Mouse (Mus musculus): ENCODE measurements around the gene Zfp697. TPM values are rescaled to one million over a fixed set of nuclear protein-coding genes. Genes with fewer than 3 reads are reported as not detected.
A peak's percentile ranks its signal among the peaks of the same experiment; 100 is the strongest.
"Not testable (repeated sequence)": the region's sequence is repeated elsewhere in the genome, so short reads cannot be mapped to it uniquely, and the experiment has no call there.

Gene Zfp697
- polyA plus RNA-seq, 1 experiment from 2014 or later = 7.4 TPM

DNA sequence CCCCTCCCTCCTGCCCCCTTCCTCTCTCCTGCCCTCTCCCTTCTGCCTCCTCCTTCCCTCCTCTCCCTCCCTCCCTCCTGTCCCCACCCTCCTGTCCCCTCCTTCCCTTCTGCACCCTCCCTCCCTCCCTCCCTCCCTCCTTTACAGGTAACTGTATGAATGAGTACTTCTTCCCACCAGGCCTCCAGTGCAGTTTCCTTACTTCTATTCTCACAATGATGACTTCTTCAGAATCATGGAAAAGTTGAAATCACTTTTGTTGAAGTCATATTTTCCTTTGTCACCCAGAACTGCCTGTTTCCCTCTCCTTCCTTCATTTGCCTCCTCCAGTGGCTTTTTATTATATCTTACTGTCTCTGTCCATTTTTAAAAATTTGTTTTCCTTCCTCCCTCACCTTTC lies 231.7 kb downstream of the Zfp697 start:
- Histone ChIP-seq H3K36me3 (ENCODE audit: control insufficient read depth, insufficient read depth, low read length) (no peaks in the 10 kb centered on the region), H3K9ac (ENCODE audit: low read depth, low read length) (no peak overlapping the region), H3K4me2 (ENCODE audit: low read depth, low read length) (no peak overlapping the region), H3K4me3 (ENCODE audit: low read length) (no peak overlapping the region), H3K4me1 (ENCODE audit: control insufficient read depth, insufficient read depth, low read length) (no peaks in the 10 kb centered on the region), H3K27ac (ENCODE audit: low read length) (no peak overlapping the region), H3K27me3 (replicated peaks; ENCODE audit: control insufficient read depth, insufficient read depth, low read length) (no peaks in the 10 kb centered on the region), H3K9me3 (ENCODE audit: control insufficient read depth, low read length) (no peaks in the 10 kb centered on the region)
- ATAC-seq = no peak

DNA sequence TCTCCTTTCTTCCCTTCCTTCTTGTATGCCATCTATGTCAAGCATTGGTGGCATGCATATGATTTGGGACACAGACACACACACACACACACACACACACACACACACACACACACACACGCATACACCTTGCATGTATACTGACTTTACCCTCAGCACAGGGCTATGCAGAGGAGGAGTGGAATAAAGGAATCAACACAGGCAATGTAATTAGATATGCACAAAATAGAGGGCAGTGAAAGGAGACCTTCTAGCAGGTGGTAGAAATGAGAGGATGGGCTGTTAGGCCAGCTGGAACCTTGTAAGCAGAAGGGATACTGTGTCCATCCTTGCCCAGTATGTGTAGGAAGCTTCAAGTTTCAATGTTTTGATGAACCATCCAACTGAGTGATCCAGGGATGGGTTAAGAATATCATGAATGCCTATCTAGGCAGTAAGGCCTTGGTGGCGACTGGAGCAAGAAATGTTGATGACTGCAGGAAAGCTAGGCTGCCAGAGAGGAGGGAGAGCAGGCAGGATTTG lies 232.2 kb downstream of the Zfp697 start:
- H3K36me3 ChIP-seq (ENCODE audit: control insufficient read depth, insufficient read depth, low read length); H3K9me3 ChIP-seq (ENCODE audit: control insufficient read depth, low read length); H3K27ac ChIP-seq (ENCODE audit: low read length); H3K4me2 ChIP-seq (ENCODE audit: low read depth, low read length); H3K4me1 ChIP-seq (ENCODE audit: control insufficient read depth, insufficient read depth, low read length); ATAC-seq; H3K9ac ChIP-seq (ENCODE audit: low read depth, low read length); H3K27me3 ChIP-seq (replicated peaks; ENCODE audit: control insufficient read depth, insufficient read depth, low read length); H3K4me3 ChIP-seq (ENCODE audit: low read length): not testable (repeated sequence)
- 63% methylated on average over 2 of the region's 2 CpGs for WGBS

DNA sequence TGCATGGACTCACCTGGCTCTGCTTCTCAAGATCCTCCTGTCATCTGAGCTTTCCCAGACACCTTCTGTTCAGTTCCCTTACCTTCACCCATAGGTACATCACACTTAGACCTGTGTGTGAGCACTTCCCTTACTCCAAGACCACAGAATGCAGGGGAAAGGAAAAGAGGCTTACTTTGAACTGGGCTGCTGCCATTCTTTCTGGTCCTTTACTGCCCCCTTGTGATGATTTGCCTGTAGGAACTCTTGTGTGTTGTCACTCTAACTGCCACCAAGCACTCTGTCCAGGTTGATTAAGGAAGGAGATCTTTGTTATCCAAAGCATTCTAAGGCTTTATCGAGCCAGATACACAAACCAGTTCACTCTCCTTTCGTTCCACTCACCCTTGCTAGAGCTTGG lies 234.0 kb downstream of the Zfp697 start:
- not testable (repeated sequence) for H3K9me3 ChIP-seq (ENCODE audit: control insufficient read depth, low read length); H3K4me2 ChIP-seq (ENCODE audit: low read depth, low read length); H3K9ac ChIP-seq (ENCODE audit: low read depth, low read length); H3K27me3 ChIP-seq (replicated peaks; ENCODE audit: control insufficient read depth, insufficient read depth, low read length); H3K4me1 ChIP-seq (ENCODE audit: control insufficient read depth, insufficient read depth, low read length); H3K4me3 ChIP-seq (ENCODE audit: low read length); H3K27ac ChIP-seq (ENCODE audit: low read length); H3K36me3 ChIP-seq (ENCODE audit: control insufficient read depth, insufficient read depth, low read length)
- 0 out of 2 replicates have a peak, but pooled peaks have one; percentile 21 for ATAC-seq
- WGBS = 29% methylated on average over 2 of the region's 2 CpGs

DNA sequence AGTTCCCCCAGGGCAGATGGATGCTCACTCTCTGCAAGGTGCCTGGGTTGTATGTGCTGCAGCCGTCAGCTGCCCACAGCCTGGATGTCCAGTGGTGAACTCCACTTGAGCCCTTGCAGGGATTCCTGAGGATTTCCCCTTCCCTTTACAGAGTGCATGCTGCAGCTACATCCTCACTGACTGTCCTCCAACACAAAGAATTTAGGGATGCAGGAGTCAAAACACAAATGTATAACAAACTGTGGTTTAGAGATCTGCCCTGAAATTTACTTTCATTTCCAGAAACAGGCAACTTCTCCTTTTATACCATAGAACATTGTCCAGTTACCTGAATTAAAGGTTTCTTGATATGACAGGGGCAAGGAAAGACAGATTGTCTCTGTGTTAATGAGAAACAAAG lies 234.5 kb downstream of the Zfp697 start:
- not testable (repeated sequence) for H3K9me3 ChIP-seq (ENCODE audit: control insufficient read depth, low read length); H3K4me1 ChIP-seq (ENCODE audit: control insufficient read depth, insufficient read depth, low read length); H3K9ac ChIP-seq (ENCODE audit: low read depth, low read length); H3K4me3 ChIP-seq (ENCODE audit: low read length); H3K27ac ChIP-seq (ENCODE audit: low read length); H3K36me3 ChIP-seq (ENCODE audit: control insufficient read depth, insufficient read depth, low read length); H3K4me2 ChIP-seq (ENCODE audit: low read depth, low read length); ATAC-seq; H3K27me3 ChIP-seq (replicated peaks; ENCODE audit: control insufficient read depth, insufficient read depth, low read length)
- WGBS = 65% methylated on average over 1 of the region's 1 CpGs

DNA sequence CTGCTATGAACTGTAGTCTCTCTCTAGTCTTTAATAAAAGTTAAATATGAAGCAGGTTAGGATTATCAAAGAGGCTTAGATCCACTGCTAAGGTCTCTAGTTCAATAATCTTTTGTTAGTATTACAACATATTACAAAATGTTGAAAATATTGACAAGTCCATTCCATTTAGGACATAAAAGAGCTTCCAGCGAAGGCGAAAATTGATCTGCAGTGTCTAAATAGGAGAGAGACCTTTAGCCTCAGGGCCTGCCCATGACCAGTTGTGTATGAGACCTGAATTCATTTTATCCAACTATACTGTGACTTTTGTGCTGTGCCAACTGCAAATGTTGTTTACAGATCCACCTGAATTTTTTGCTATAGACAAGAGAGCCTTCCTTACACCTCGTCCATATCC lies 247.4 kb downstream of the Zfp697 start:
- no peak overlapping the region for H3K4me3 ChIP-seq (ENCODE audit: low read length)
- H3K27ac ChIP-seq (ENCODE audit: low read length) = no peak overlapping the region
- H3K9ac ChIP-seq (ENCODE audit: low read depth, low read length) = no peak overlapping the region
- no peaks in the 10 kb centered on the region for H3K4me1 ChIP-seq (ENCODE audit: control insufficient read depth, insufficient read depth, low read length)
- no peaks in the 10 kb centered on the region for H3K36me3 ChIP-seq (ENCODE audit: control insufficient read depth, insufficient read depth, low read length)
- WGBS = 80% methylated on average over 3 of the region's 3 CpGs
- H3K4me2 ChIP-seq (ENCODE audit: low read depth, low read length) = no peak overlapping the region
- ATAC-seq = no peak
- no peaks in the 10 kb centered on the region for H3K27me3 ChIP-seq (replicated peaks; ENCODE audit: control insufficient read depth, insufficient read depth, low read length)
- H3K9me3 ChIP-seq (ENCODE audit: control insufficient read depth, low read length) = no peaks in the 10 kb centered on the region

DNA sequence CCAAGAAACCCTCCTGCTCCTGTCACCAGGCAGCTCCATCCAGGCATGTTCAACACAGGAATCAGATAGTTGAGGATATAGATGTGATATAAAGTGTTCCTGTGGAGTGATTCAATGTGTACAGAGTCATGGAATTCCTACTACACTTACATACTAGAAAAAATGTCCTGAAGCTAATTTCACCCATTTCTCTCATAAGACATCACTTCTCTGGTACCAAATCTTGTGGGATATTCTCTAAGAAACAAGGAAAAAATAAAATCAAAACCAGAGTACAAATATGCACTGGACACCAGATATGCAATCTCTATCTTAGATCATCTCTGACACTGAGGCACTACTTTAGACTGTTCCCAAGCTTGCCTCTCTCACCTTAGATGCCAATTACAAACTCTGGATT lies 247.9 kb downstream of the Zfp697 start, which contains the start of gene Hsd3b5:
TSS of gene Hsd3b5 (minus strand) at position 101 of the 400 bp plus-strand sequence.
- H3K27ac ChIP-seq (ENCODE audit: low read length) = no peak within 1 kb of the TSS
- H3K4me3 ChIP-seq (ENCODE audit: low read length) = no peak within 1 kb of the TSS
- no peak for ATAC-seq
- no peaks in the 10 kb centered on the region for H3K27me3 ChIP-seq (replicated peaks; ENCODE audit: control insufficient read depth, insufficient read depth, low read length)
- no peaks in the 10 kb centered on the region for H3K9me3 ChIP-seq (ENCODE audit: control insufficient read depth, low read length)
- H3K4me2 ChIP-seq (ENCODE audit: low read depth, low read length) = no peak within 1 kb of the TSS
- H3K36me3 ChIP-seq (ENCODE audit: control insufficient read depth, insufficient read depth, low read length) = no peaks in the 10 kb centered on the region
- no peaks in the 10 kb centered on the region for H3K4me1 ChIP-seq (ENCODE audit: control insufficient read depth, insufficient read depth, low read length)
- no peak within 1 kb of the TSS for H3K9ac ChIP-seq (ENCODE audit: low read depth, low read length)

DNA sequence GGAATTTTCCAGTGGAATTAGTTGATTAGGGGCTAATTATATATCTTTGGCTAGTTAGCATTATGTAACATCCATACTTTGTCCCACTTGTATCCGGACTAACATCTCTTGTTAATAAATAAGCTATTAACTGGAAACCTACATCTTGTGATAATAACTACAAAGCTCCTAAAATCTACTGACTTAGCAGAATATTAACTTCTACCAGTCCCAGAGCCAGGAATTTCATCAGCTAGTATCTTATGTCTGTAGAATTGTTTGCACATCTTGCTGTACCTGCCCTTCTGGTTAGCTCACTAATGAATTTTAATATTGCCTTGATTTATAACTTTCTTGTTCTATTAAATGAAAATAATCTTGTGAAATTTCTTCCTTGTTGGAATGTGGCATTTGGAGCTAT lies 252.9 kb downstream of the Zfp697 start:
- no peak overlapping the region for H3K9ac ChIP-seq (ENCODE audit: low read depth, low read length)
- no peaks in the 10 kb centered on the region; the same call in 1 of the 2 replicates for H3K4me1 ChIP-seq (ENCODE audit: control insufficient read depth, insufficient read depth, low read length)
- ATAC-seq = peak; percentile 63
- no peaks in the 10 kb centered on the region for H3K9me3 ChIP-seq (ENCODE audit: control insufficient read depth, low read length)
- no peak overlapping the region for H3K4me2 ChIP-seq (ENCODE audit: low read depth, low read length)
- H3K27ac ChIP-seq (ENCODE audit: low read length) = no peak overlapping the region
- no peak overlapping the region for H3K4me3 ChIP-seq (ENCODE audit: low read length)
- H3K36me3 ChIP-seq (ENCODE audit: control insufficient read depth, insufficient read depth, low read length) = no peaks in the 10 kb centered on the region
- 50% methylated on average over 1 of the region's 1 CpGs for WGBS
- no peaks in the 10 kb centered on the region for H3K27me3 ChIP-seq (replicated peaks; ENCODE audit: control insufficient read depth, insufficient read depth, low read length)

DNA sequence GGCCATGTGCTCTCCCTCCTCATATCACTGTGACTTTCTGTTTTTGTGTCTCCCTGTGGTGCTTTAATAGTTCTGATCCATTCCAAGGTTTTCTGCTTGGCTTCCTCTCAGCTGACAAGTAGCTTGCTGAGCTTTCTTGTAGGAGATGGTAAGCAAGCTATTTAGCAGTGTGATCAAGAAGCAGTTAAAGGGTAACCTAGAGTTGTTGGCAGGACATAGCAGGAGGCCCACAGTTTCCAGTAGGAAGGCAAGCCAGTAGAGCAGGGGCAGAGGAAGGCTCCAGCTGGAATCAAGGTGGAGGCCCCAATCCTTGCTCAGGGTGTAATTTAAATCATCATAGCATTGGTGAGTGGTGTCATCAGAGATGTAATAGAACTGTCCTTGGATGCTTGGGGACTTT lies 298.5 kb downstream of the Zfp697 start:
- Histone ChIP-seq H3K27ac (ENCODE audit: low read length) (no peak overlapping the region), H3K4me1 (ENCODE audit: control insufficient read depth, insufficient read depth, low read length) (no peaks in the 10 kb centered on the region), H3K27me3 (replicated peaks; ENCODE audit: control insufficient read depth, insufficient read depth, low read length) (no peaks in the 10 kb centered on the region), H3K4me2 (ENCODE audit: low read depth, low read length) (no peak overlapping the region), H3K36me3 (ENCODE audit: control insufficient read depth, insufficient read depth, low read length) (no peaks in the 10 kb centered on the region), H3K4me3 (ENCODE audit: low read length) (no peak overlapping the region), H3K9ac (ENCODE audit: low read depth, low read length) (no peak overlapping the region), H3K9me3 (ENCODE audit: control insufficient read depth, low read length) (no peaks in the 10 kb centered on the region)
- no peak for ATAC-seq

DNA sequence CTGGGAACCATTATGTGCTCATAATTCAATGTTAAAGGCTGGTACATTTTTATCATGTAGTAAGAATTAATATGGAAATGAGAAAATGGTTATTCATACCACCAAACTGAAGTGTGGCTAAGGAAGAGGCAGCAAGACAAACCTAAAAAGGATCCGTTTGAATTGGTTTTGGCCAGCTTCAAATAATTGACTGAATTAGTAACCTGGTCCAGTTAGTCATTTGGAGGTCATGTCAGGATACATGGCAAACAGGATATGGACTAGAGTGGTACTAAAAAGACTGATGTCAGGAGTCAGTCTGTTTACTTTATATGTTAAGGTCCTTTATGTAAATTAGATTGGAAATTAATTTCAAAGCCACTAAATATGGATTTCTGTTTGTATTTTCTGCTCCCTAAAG lies 300.1 kb downstream of the Zfp697 start:
- 92% methylated on average over 1 of the region's 1 CpGs for WGBS

DNA sequence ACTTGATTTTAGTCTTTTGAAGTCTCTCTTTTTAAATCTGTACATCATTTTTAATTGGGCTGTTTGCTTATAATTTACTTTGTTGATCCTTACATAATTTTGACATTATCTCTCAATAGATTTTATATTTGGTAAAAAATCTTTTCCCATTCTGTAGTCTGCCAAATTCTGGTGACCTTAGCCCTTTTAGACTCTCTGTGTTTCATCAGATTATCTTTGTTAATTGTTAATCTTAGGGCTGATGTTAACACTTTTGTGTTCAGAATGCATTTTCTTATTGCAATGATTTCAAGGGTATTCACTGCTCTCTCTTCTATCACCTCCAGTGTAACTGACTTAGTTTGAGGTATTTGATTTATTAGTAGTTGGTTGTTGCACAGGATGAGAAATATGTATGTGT lies 338.5 kb downstream of the Zfp697 start:
- no peaks in the 10 kb centered on the region for H3K9me3 ChIP-seq (ENCODE audit: control insufficient read depth, low read length)
- H3K27ac ChIP-seq (ENCODE audit: low read length) = no peak overlapping the region
- no peak overlapping the region for H3K9ac ChIP-seq (ENCODE audit: low read depth, low read length)
- H3K4me3 ChIP-seq (ENCODE audit: low read length) = no peak overlapping the region
- no peaks in the 10 kb centered on the region for H3K36me3 ChIP-seq (ENCODE audit: control insufficient read depth, insufficient read depth, low read length)
- no peaks in the 10 kb centered on the region for H3K4me1 ChIP-seq (ENCODE audit: control insufficient read depth, insufficient read depth, low read length)
- ATAC-seq = no peak
- H3K27me3 ChIP-seq (replicated peaks; ENCODE audit: control insufficient read depth, insufficient read depth, low read length) = no peaks in the 10 kb centered on the region
- H3K4me2 ChIP-seq (ENCODE audit: low read depth, low read length) = no peak overlapping the region

More for the DNA sequence above, 300.1 kb downstream of the Zfp697 start:
- no peak overlapping the region for H3K27ac ChIP-seq (ENCODE audit: low read length)
- H3K4me3 ChIP-seq (ENCODE audit: low read length) = no peak overlapping the region
- H3K9me3 ChIP-seq (ENCODE audit: control insufficient read depth, low read length) = no peaks in the 10 kb centered on the region
- H3K27me3 ChIP-seq (replicated peaks; ENCODE audit: control insufficient read depth, insufficient read depth, low read length) = no peaks in the 10 kb centered on the region
- H3K9ac ChIP-seq (ENCODE audit: low read depth, low read length) = no peak overlapping the region
- no peaks in the 10 kb centered on the region for H3K4me1 ChIP-seq (ENCODE audit: control insufficient read depth, insufficient read depth, low read length)
- H3K36me3 ChIP-seq (ENCODE audit: control insufficient read depth, insufficient read depth, low read length) = no peaks in the 10 kb centered on the region
- H3K4me2 ChIP-seq (ENCODE audit: low read depth, low read length) = no peak overlapping the region
- no peak for ATAC-seq
